ENCODE assay signal across 7 mouse cellular contexts in the genomic region with DNA sequence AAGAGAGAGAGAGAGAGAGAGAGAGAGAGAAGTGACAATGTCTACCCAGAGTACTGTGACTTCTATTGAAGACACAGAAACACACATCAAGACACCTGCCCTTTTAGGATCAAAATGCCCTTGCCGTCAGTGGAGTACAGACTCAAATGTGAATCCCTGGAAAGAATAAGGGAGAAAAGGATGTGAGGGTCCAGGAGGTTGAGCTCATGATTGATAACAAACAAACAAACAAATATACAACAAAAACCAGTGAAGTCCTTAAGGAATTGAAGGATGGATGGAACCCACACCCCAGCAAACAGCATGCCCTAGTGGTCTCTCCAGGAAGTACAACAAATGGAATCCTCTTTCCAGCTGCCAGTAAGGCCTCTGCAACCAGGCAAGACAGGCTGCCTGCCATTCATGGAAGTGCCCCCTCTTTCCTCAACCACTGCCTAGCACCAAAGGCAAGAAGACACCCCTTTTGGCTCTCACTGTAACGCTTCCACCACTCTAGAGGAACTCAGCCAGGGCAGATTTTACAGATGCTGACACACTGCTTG. TPM values are rescaled to one million over a fixed set of nuclear protein-coding genes. Genes with fewer than 3 reads are reported as not detected.
DNase-seq lines count a peak whose midpoint lies in the region; ATAC-seq and TF ChIP-seq lines count a peak whose summit lies in the region.

No protein-coding gene starts in this region.

- peak; percentile 92 for TF ChIP-seq CTCF in G1E (IDR thresholded peaks at IDR 0.05; ENCODE audit: low read depth, low read length)
- TF ChIP-seq CTCF in bone marrow macrophage, adult 2 months (IDR thresholded peaks at IDR 0.05; ENCODE audit: low read depth, low read length): peak; percentile 56; the same call in 1 of the 2 replicates
- TF ChIP-seq CTCF in olfactory bulb, adult 2 months (IDR thresholded peaks at IDR 0.05; ENCODE audit: insufficient read depth, low read depth, low read length): 0 out of 2 replicates have a peak, but pooled peaks have one; percentile 3

- no peaks in the 10 kb centered on the region for H3K9me3 ChIP-seq in kidney, embryonic 14.5 days (ENCODE audit: control insufficient read depth, low read length)
- H3K9me3 ChIP-seq in G1E (replicated peaks): no peaks in the 10 kb centered on the region

- H3K27ac ChIP-seq in kidney, embryonic 14.5 days (ENCODE audit: low read depth, low read length): no peak overlapping the region
- no peak overlapping the region for H3K27ac ChIP-seq in bone marrow macrophage, adult 2 months (ENCODE audit: insufficient read depth, low read depth, low read length)
- no peak overlapping the region for H3K27ac ChIP-seq in olfactory bulb, adult 2 months (ENCODE audit: insufficient read depth, low read depth, low read length)

- peak; percentile 64 for DNase-seq in kidney, adult 18-20 months
- DNase-seq in G1E (ENCODE audit: low spot score): peak; percentile 50
- DNase-seq in heart, postnatal 4 days: peak; percentile 76
- peak; percentile 45 to 62 for DNase-seq in left cerebral cortex, postnatal 25 days (ENCODE audit: low spot score in 2 of 2)

- intact Hi-C loops in left cerebral cortex, postnatal 25 days (cut with DNase I): loop anchor here (2.0 to 5.0 kb wide), 3 partner anchors 36 to 175 kb away; a partner anchor contains a TSS

- no peak for TF ChIP-seq POLR2A in bone marrow macrophage, adult 2 months (IDR thresholded peaks at IDR 0.05; ENCODE audit: borderline replicate concordance, low read depth, low read length)
- no peak for TF ChIP-seq POLR2A in olfactory bulb, adult 2 months (IDR thresholded peaks at IDR 0.05; ENCODE audit: insufficient read depth, low read depth, low read length)

- no peak overlapping the region for H3K4me2 ChIP-seq in kidney, embryonic 14.5 days (replicated peaks; ENCODE audit: low read depth, low read length)

- 43% methylated on average over 2 of the region's 2 CpGs for WGBS in kidney, embryonic 14.5 days
- WGBS in olfactory bulb, adult 2 months: 37% methylated on average over 2 of the region's 2 CpGs

- H3K36me3 ChIP-seq in kidney, embryonic 14.5 days (ENCODE audit: control insufficient read depth, insufficient read depth, low read length): no peaks in the 10 kb centered on the region
- H3K36me3 ChIP-seq in G1E (replicated peaks): no peaks in the 10 kb centered on the region

- no peak for ATAC-seq in kidney, embryonic 14.5 days (ENCODE audit: low FRiP score, low TSS enrichment)
- ATAC-seq in G1E (ENCODE audit: extremely low read depth, insufficient number of reproducible peaks, low FRiP score, poor library complexity, severe bottlenecking): no peak

- no peaks in the 10 kb centered on the region for H3K27me3 ChIP-seq in kidney, embryonic 14.5 days (ENCODE audit: control insufficient read depth, insufficient read depth, low read length)
- H3K27me3 ChIP-seq in G1E (ENCODE audit: insufficient read depth, low read length): peaks cover 18% of the 10 kb centered on the region

- no peak overlapping the region for H3K9ac ChIP-seq in kidney, embryonic 14.5 days (ENCODE audit: low read depth, low read length)

- H3K4me1 ChIP-seq in kidney, embryonic 14.5 days (ENCODE audit: control insufficient read depth, insufficient read depth, low read length): peaks cover 41% of the 10 kb centered on the region
- H3K4me1 ChIP-seq in G1E (ENCODE audit: insufficient read depth, low read depth, low read length): peaks cover 21% of the 10 kb centered on the region
- H3K4me1 ChIP-seq in bone marrow macrophage, adult 2 months (ENCODE audit: control insufficient read depth, insufficient read depth, low read length): peaks cover 19% of the 10 kb centered on the region
- H3K4me1 ChIP-seq in olfactory bulb, adult 2 months (ENCODE audit: control insufficient read depth, insufficient read depth, low read length): peaks cover 8% of the 10 kb centered on the region; the same call in 1 of the 2 replicates

- H3K4me3 ChIP-seq in kidney, embryonic 14.5 days (ENCODE audit: low read length): no peak overlapping the region
- no peak overlapping the region for H3K4me3 ChIP-seq in G1E (ENCODE audit: low read depth, low read length)
- H3K4me3 ChIP-seq in bone marrow macrophage, adult 2 months (ENCODE audit: insufficient read depth, low read length): no peak overlapping the region
- no peak overlapping the region for H3K4me3 ChIP-seq in olfactory bulb, adult 2 months (ENCODE audit: insufficient read depth, low read depth, low read length)

RNA-seq across cellular contexts. Expression of a gene that starts 4.9 kb away (rescaled TPM):
- 6.9 and 9.6 TPM in 2 replicates for polyA plus RNA-seq in kidney, embryonic 14.5 days (2014; fragmentation: Nextera tagmentation; extraction: Ambion mirVana)
- 4.6 and 6.2 TPM in 2 replicates for total RNA-seq in G1E (2014; fragmentation: Nextera tagmentation)
- total RNA-seq in G1E (2017): 0.55 and 0.76 TPM in 2 replicates
- 0.88 and 1.1 TPM in 2 replicates for polyA plus RNA-seq in G1E (2012)
- 30.9 and 32.7 TPM in 2 replicates for polyA plus RNA-seq in bone marrow macrophage, adult 2 months (2012; ENCODE audit: insufficient read depth, insufficient read length, missing spikeins)
- total RNA-seq in heart, postnatal 4 days (2021): 1 to 10 TPM; 5.2 to 7.8 TPM
- total RNA-seq in left cerebral cortex, postnatal 25 days (2021): 1 to 10 TPM; 1.7 to 2.8 TPM
- polyA plus RNA-seq in olfactory bulb, adult 2 months (2012; ENCODE audit: insufficient read depth, insufficient read length, low replicate concordance, missing spikeins): not detected in 2 replicates

RNA-seq across cellular contexts. Expression of a gene that starts 14.0 kb away (rescaled TPM):
- 269 and 360 TPM in 2 replicates for polyA plus RNA-seq in kidney, embryonic 14.5 days (2014; fragmentation: Nextera tagmentation; extraction: Ambion mirVana)
- total RNA-seq in G1E (2014; fragmentation: Nextera tagmentation) (318 and 469 TPM in 2 replicates), G1E (2017) (238 and 282 TPM in 2 replicates)
- 1,643 and 2,190 TPM in 2 replicates for polyA plus RNA-seq in G1E (2012)
- polyA plus RNA-seq in bone marrow macrophage, adult 2 months (2012; ENCODE audit: insufficient read depth, insufficient read length, missing spikeins): 88.5 and 89.7 TPM in 2 replicates
- total RNA-seq in heart, postnatal 4 days (2021): 100 to 1,000 TPM; 185 to 194 TPM
- 10 to 100 TPM; 89.1 to 94.2 TPM for total RNA-seq in left cerebral cortex, postnatal 25 days (2021)
- not detected in 2 replicates for polyA plus RNA-seq in olfactory bulb, adult 2 months (2012; ENCODE audit: insufficient read depth, insufficient read length, low replicate concordance, missing spikeins)

RNA-seq across cellular contexts. Expression of a gene that starts 18.7 kb away (rescaled TPM):
- polyA plus RNA-seq in kidney, embryonic 14.5 days (2014; fragmentation: Nextera tagmentation; extraction: Ambion mirVana): 101 and 167 TPM in 2 replicates
- total RNA-seq in G1E (2014; fragmentation: Nextera tagmentation) (60.4 and 66.0 TPM in 2 replicates), G1E (2017) (28.6 and 33.8 TPM in 2 replicates)
- 108 and 147 TPM in 2 replicates for polyA plus RNA-seq in G1E (2012)
- polyA plus RNA-seq in bone marrow macrophage, adult 2 months (2012; ENCODE audit: insufficient read depth, insufficient read length, missing spikeins): 20.2 and 24.9 TPM in 2 replicates
- total RNA-seq in heart, postnatal 4 days (2021): 100 to 1,000 TPM; 129 to 131 TPM
- 10 to 100 TPM in 1 of 2 experiments, 1 to 10 TPM in 1; 7.9 to 14.8 TPM for total RNA-seq in left cerebral cortex, postnatal 25 days (2021)
- polyA plus RNA-seq in olfactory bulb, adult 2 months (2012; ENCODE audit: insufficient read depth, insufficient read length, low replicate concordance, missing spikeins): not detected in 2 replicates

RNA-seq across cellular contexts. Expression of a gene that starts 51.2 kb away (rescaled TPM):
- 32.0 and 47.0 TPM in 2 replicates for polyA plus RNA-seq in kidney, embryonic 14.5 days (2014; fragmentation: Nextera tagmentation; extraction: Ambion mirVana)
- 36.3 and 44.4 TPM in 2 replicates for total RNA-seq in G1E (2014; fragmentation: Nextera tagmentation)
- 25.5 and 39.7 TPM in 2 replicates for total RNA-seq in G1E (2017)
- 226 and 280 TPM in 2 replicates for polyA plus RNA-seq in G1E (2012)
- 64.2 and 81.2 TPM in 2 replicates for polyA plus RNA-seq in bone marrow macrophage, adult 2 months (2012; ENCODE audit: insufficient read depth, insufficient read length, missing spikeins)
- 10 to 100 TPM; 81.3 to 81.5 TPM for total RNA-seq in heart, postnatal 4 days (2021)
- total RNA-seq in left cerebral cortex, postnatal 25 days (2021): 10 to 100 TPM; 20.6 to 26.9 TPM
- not detected in 2 replicates for polyA plus RNA-seq in olfactory bulb, adult 2 months (2012; ENCODE audit: insufficient read depth, insufficient read length, low replicate concordance, missing spikeins)

RNA-seq across cellular contexts. Expression of a gene that starts 52.1 kb away (rescaled TPM):
- 63.1 and 69.7 TPM in 2 replicates for polyA plus RNA-seq in kidney, embryonic 14.5 days (2014; fragmentation: Nextera tagmentation; extraction: Ambion mirVana)
- 72.2 and 76.0 TPM in 2 replicates for total RNA-seq in G1E (2014; fragmentation: Nextera tagmentation)
- total RNA-seq in G1E (2017): 34.2 and 35.9 TPM in 2 replicates
- 134 and 196 TPM in 2 replicates for polyA plus RNA-seq in G1E (2012)
- polyA plus RNA-seq in bone marrow macrophage, adult 2 months (2012; ENCODE audit: insufficient read depth, insufficient read length, missing spikeins): 84.0 and 93.1 TPM in 2 replicates
- 100 to 1,000 TPM; 114 to 126 TPM for total RNA-seq in heart, postnatal 4 days (2021)
- total RNA-seq in left cerebral cortex, postnatal 25 days (2021): 10 to 100 TPM; 52.4 to 57.2 TPM
- polyA plus RNA-seq in olfactory bulb, adult 2 months (2012; ENCODE audit: insufficient read depth, insufficient read length, low replicate concordance, missing spikeins): not detected in 2 replicates

Comparison
In these comparisons a context has a peak if more than half of its experiments do, and no peak if none do; other contexts are left out.
1. CTCF ChIP-seq: peak in every context shown above with its lines; median percentile 92 in G1E; 56 in bone marrow macrophage, adult 2 months; 3 in olfactory bulb, adult 2 months.
2. RNA of a gene that starts 14.0 kb away (polyA plus RNA-seq): 1,643 to 2,190 TPM in G1E, 269 to 360 TPM in kidney, embryonic 14.5 days and 88.5 to 89.7 TPM in bone marrow macrophage, adult 2 months; not detected in olfactory bulb, adult 2 months; every median in the first group is over 10 times any median in the second.
3. RNA of a gene that starts 18.7 kb away (polyA plus RNA-seq): 101 to 167 TPM in kidney, embryonic 14.5 days, 108 to 147 TPM in G1E and 20.2 to 24.9 TPM in bone marrow macrophage, adult 2 months; not detected in olfactory bulb, adult 2 months; every median in the first group is over 10 times any median in the second.
4. Peak in every context shown above with its lines, with median percentiles within 50 percentile points of each other: DNase-seq.